Mouse (Mus musculus) heart, postnatal 10 days (tissue): ENCODE measurements around the gene Emg1. TPM values are rescaled to one million over a fixed set of nuclear protein-coding genes. Genes with fewer than 3 reads are reported as not detected.
A peak's percentile ranks its signal among the peaks of the same experiment; 100 is the strongest.
"Not testable (repeated sequence)": the region's sequence is repeated elsewhere in the genome, so short reads cannot be mapped to it uniquely, and the experiment has no call there.

Source experiments
- DNase-seq, 2 experiments: peaks; one replicate each; pipeline ENCODE4 v3.0.0; 2021
- intact Hi-C: fragments of 180-260 bp; cut with DNase I; formaldehyde crosslinking; loops from one replicate; pipeline ENCODE4 v1.15.1; 2025
- total RNA-seq, 2 experiments: library from RNA; stranded (reverse); gene quantifications; 2 replicates each; pipeline ENCODE4 v1.2.3; 2021

Gene Emg1
- total RNA-seq, 2 experiments from 2014 or later = 64.2 to 66.4 TPM

DNA sequence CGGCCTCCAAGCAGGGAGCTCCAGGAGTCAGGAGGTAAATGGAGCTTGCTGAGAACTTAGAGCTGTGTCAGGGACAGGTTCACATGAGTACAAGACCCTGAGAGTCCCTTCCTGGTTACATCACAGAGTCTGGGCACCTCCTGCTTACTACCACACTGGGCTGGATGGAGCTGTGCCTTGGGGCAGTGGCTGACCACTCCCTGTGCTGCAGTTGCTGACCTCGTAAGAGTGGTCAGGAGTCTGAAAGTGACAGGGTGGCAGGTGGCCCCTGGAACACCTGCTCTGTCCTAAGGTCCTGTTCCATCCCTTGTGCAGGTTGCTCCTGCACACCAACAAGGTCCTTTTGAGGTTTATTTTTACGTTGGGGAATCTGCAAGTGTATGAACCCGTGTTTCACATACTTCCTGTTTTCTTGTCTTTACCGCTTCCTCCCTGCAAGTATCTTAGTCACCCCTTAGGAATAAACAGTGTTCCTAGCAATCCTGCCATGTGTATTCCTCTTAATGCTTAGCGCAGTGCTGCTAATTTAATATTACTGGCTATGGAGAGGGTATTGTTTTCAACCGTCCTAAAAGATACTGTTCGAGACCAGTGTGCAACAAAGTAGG lies 23.7 kb downstream of the Emg1 start:
- no peak for DNase-seq
- intact Hi-C loops = no loop called here

- DNase-seq, intact Hi-C loops: not testable (repeated sequence)
Measured at GRCm38 (mm10) chr6:124686644-124687043, 25.3 kb downstream of the Emg1 start.

- DNase-seq = no peak
- intact Hi-C loops = no loop called here
Measured at GRCm38 (mm10) chr6:124685606-124686386, 26.2 kb downstream of the Emg1 start.

- no peak for DNase-seq
- intact Hi-C loops = no loop called here
Measured at GRCm38 (mm10) chr6:124683591-124684417, 28.2 kb downstream of the Emg1 start.

- intact Hi-C loops = not testable (repeated sequence)
Measured at GRCm38 (mm10) chr6:124682291-124682690, 29.7 kb downstream of the Emg1 start.

DNA sequence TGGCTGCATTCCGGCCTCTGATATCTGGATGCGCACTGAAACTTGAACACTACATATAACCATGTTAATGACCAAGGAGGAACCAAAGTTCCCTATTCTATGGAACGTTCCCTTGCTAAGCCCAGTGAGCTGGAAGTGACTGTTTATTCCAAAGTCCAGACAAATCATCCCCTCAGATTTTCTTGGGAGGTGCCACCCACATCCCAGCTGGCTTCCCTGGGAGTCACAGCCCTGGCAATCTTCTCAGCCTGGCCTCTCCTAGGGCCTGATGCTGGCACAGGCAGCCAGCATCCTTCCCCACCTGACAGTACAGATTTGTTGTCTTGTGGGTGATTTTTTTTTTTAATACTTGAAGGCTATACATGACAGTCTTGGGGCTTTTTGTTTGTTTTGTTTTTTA lies 32.5 kb downstream of the Emg1 start:
- intact Hi-C loops = no loop called here

More at GRCm38 (mm10) chr6:124682291-124682690, 29.7 kb downstream of the Emg1 start:
- not testable (repeated sequence) for DNase-seq

DNA sequence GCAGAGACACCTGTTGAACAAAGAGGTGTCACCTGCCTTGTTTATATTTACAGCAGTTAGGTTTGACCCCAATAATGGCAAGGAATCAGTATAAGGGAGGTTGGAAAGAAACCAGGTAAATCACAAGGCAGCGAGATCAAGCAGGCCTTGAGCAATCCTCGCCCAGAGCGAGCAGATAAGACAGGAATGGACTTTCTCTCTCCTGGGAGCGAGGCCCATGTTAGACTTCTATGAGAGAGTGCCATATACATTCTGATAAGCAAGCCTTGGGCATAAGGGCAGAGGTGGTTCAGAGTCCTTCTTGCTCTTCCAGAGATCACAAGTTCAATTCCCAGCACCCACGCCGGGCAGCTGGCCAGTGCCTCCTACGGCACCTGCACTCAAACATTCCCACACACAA lies 33.2 kb downstream of the Emg1 start:
- intact Hi-C loops = no loop called here
- DNase-seq = no peak

More for the DNA sequence above, 32.5 kb downstream of the Emg1 start:
- DNase-seq = no peak

- intact Hi-C loops = no loop called here
Measured at GRCm38 (mm10) chr6:124676171-124676570, 35.8 kb downstream of the Emg1 start.

DNA sequence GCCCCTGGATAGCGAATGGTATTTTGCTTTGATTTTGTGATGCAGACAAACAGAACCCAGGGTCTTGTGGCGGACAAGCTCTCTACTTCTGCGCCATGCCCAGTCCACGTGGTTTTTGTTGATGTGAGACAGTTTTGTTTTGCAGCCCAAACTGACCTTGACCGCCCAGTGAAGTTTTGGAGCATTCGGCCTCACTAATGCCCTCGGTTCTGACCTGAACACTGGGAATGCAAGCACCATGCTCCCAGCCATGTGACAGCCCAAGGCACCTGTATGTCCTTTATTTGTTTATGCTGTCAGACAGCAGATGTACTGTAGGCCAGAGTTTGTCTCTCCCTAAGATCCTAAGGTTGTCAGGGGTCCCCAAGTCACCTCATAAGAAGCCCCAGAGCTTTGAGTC lies 37.4 kb downstream of the Emg1 start:
- DNase-seq = no peak
- intact Hi-C loops = no loop called here

More at GRCm38 (mm10) chr6:124676171-124676570, 35.8 kb downstream of the Emg1 start:
- DNase-seq = no peak

DNA sequence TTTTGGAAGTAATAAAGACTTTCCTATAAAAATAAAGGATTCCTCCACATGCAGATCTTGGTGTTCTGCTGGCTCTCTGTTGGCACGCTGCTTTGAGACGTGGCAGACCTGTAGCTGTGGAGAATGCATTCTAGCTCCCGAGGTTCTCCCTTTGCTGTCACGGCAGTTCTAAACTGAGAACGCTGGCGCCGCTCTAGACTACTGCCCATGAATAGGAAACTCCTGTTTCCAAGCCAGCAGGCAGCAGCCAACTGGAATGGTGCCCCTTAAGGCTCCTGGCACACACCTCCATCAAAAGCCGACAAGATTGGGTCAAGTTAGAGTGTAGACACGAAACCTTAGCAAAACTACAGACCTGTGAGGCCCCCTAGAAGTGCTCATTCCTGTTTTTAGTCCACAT lies 38.4 kb downstream of the Emg1 start:
- peak; percentile 71 for DNase-seq
- intact Hi-C loops = no loop called here

DNA sequence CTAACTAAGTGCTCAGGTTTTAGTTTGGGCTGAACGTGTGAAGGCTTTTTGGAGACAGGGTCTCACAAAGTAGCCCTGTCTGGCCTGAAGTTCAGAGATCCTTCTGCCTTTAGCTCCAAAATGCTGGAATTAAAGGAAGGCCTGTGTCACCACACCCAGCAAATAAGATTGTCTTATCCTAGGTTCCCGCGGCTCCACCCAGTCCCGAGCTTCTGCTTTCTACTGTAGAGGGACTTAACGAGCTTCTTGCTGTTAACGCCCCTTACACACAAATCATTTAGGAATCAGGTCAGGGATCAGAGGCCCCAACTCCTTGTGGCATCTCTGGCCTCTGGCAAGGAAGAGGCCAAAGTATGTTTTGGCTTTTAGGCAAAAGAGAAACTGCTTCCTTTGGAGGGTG lies 39.9 kb downstream of the Emg1 start:
- intact Hi-C loops = no loop called here
- no peak for DNase-seq

- no peak for DNase-seq
Measured at GRCm38 (mm10) chr6:124670281-124670900, 41.6 kb downstream of the Emg1 start.

DNA sequence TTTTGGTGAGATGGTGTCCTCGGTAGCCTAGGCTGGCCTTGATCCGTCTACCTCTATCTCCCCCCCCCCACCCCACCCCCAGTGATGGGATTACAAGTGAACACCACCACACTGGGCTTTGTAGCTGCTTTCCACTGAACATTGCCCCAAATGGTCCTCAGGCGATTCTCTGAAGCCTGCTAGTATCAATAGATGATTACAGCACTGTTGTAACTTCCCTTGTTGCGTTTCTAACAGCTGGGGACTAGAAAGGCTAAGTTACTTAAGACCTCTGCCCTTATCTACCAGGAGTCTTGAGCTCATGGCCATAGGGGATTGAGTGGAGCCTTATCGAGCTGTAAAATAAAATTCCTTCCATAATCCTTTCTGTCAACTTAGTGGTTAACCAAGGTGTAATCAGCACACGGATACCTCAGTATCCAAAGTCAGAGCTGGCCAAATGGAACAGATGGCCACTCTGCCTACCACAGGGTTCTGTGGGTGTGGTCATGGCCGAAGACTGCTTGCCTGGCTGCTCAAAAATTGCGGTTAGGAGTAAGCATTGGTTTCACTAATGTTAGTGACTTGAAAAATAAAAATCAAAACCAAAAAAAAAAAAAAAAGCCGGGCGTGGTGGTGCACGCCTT lies 42.6 kb downstream of the Emg1 start:
- intact Hi-C loops = no loop called here
- DNase-seq = no peak

More at GRCm38 (mm10) chr6:124670281-124670900, 41.6 kb downstream of the Emg1 start:
- intact Hi-C loops = no loop called here

- intact Hi-C loops = no loop called here
- no peak for DNase-seq
Measured at GRCm38 (mm10) chr6:124665011-124665410, 47.0 kb downstream of the Emg1 start.

- DNase-seq = no peak
- intact Hi-C loops = loop anchor here (5.0 kb wide), 2 partner anchors 78 to 93 kb away; partner anchors contain the start of genes Atn1, Gm45234 and Grcc10
Measured at GRCm38 (mm10) chr6:124664256-124664655, 47.7 kb downstream of the Emg1 start.

DNA sequence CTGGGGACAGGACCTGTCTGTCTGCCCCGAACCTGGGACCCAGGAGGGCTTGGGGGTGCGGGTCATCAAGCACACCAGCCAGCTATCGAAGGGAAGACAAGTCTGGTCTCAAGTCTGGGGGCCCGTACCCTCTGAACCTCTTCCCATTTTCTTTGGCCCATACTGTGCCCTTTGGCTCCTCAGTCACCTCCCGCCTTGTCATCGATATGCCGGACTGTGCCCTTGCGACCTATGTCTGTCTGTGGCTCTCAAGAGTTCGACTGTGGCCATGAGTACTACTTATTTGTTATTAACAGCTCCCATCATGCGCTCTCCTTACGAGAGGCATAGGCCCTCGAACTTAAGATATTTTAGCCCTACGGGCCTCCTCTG lies 48.6 kb downstream of the Emg1 start:
- no peak for DNase-seq
- intact Hi-C loops = loop anchor here (2.0 to 5.0 kb wide), 4 partner anchors 29 to 94 kb away; partner anchors contain the start of genes Atn1, Gm45234 and Grcc10

GRCm38 (mm10) chr6:124662477-124663423 lies 49.2 kb downstream of the Emg1 start, which contains the start of gene Lpcat3:
TSS of gene Lpcat3 (plus strand) at chr6:124663027.
- intact Hi-C loops = loop anchor here (2.0 to 5.0 kb wide), 4 partner anchors 30 to 95 kb away; partner anchors contain the start of genes Atn1, Gm45234 and Grcc10
- peak; percentile 98 to 99 for DNase-seq

- no peak for DNase-seq
- intact Hi-C loops = loop anchor here (2.0 to 5.0 kb wide), 4 partner anchors 31 to 95 kb away; partner anchors contain the start of genes Atn1, Gm45234 and Grcc10
Measured at GRCm38 (mm10) chr6:124661995-124662394, 50.0 kb downstream of the Emg1 start.
